Mouse (Mus musculus): ENCODE data around the gene Klf11. TPM values are rescaled to one million over a fixed set of nuclear protein-coding genes. Genes with fewer than 3 reads are reported as not detected.
A peak's percentile ranks its signal among the peaks of the same experiment; 100 is the strongest.

The Klf11 gene
- total and polyA plus RNA-seq, 3 experiments: 7.2 to 9.2 (median 7.3) TPM

- H3K36me3 ChIP-seq (replicated peaks in 1 of 2; ENCODE audit: control insufficient read depth in 1 of 2, insufficient read depth in 1 of 2, low read length in 1 of 2): no peaks in the 10 kb centered on the region
- H3K4me1 ChIP-seq (ENCODE audit: control insufficient read depth in 1 of 2, insufficient read depth in 2 of 2): no peaks in the 10 kb centered on the region
- no peak overlapping the region for H3K27ac ChIP-seq (ENCODE audit: insufficient read depth, low read depth)
- H3K27me3 ChIP-seq (replicated peaks): no peaks in the 10 kb centered on the region
- H3K9me3 ChIP-seq (replicated peaks; ENCODE audit: low read length): no peaks in the 10 kb centered on the region
- no peak for TF ChIP-seq MEF2A (IDR thresholded peaks at IDR 0.05; ENCODE audit: borderline replicate concordance, low read depth, low read length)
- no peak for TF ChIP-seq ELF1 (IDR thresholded peaks at IDR 0.05; ENCODE audit: low read depth, low read length)
- no peak for TF ChIP-seq ZKSCAN1 (IDR thresholded peaks at IDR 0.05; ENCODE audit: borderline replicate concordance, low read depth, low read length)
- no peak for DNase-seq (ENCODE audit: extremely low read depth)
- no peak overlapping the region for H3K4me3 ChIP-seq (replicated peaks in 1 of 3; ENCODE audit: low read depth in 2 of 3, low read length in 2 of 3, poor library complexity in 1 of 3)
- no peak overlapping the region for H3K4me2 ChIP-seq (ENCODE audit: insufficient read depth, low read depth, poor library complexity, severe bottlenecking)
- H3K79me2 ChIP-seq (replicated peaks; ENCODE audit: control insufficient read depth, extremely low read depth, insufficient read depth, poor library complexity, severe bottlenecking): no peaks in the 10 kb centered on the region
- in situ Hi-C loops (cut with MboI; ENCODE audit: low pct_ligation_motif_present, low pct_unique_long_range_greater_than_20kb, low sequenced_read_pairs): no loop called here
- dilution Hi-C loops (cut with MboI; ENCODE audit: extremely low pct_ligation_motif_present, extremely low pct_unique_long_range_greater_than_20kb, low sequenced_read_pairs): no loop called here
- no peak overlapping the region for H3K9ac ChIP-seq (ENCODE audit: insufficient read depth, low read depth)
Measured at GRCm38 (mm10) chr12:24690351-24690750, 39.3 kb downstream of the Klf11 start.

GRCm38 (mm10) chr12:24696500-24697483 is 45.7 kb downstream of the Klf11 start:
- in situ Hi-C loops (cut with MboI; ENCODE audit: low pct_ligation_motif_present, low pct_unique_long_range_greater_than_20kb, low sequenced_read_pairs): loop anchor here (5.0 kb wide), 2 partner anchors 94 to 219 kb away; no protein-coding TSS in a partner anchor
- peaks cover 3 to 9% of the 10 kb centered on the region in 2 experiments; a peak in 3 of 4 replicates for H3K4me1 ChIP-seq (ENCODE audit: control insufficient read depth in 1 of 2, insufficient read depth in 2 of 2)
- H3K4me2 ChIP-seq (ENCODE audit: insufficient read depth, low read depth, poor library complexity, severe bottlenecking): peak overlapping the region; percentile 27; the same call in 1 of the 2 replicates
- dilution Hi-C loops (cut with MboI; ENCODE audit: extremely low pct_ligation_motif_present, extremely low pct_unique_long_range_greater_than_20kb, low sequenced_read_pairs): no loop called here
- TF ChIP-seq CTCF (conservative IDR thresholded peaks at IDR 0.05 in 1 of 2, IDR thresholded peaks at IDR 0.05 in 1 of 2; ENCODE audit: low read depth in 2 of 2, low read length in 2 of 2): peak; percentile 43 to 97
- TF ChIP-seq USF1 (IDR thresholded peaks at IDR 0.05; ENCODE audit: low read depth, low read length): no peak
- no peak for TF ChIP-seq ZKSCAN1 (IDR thresholded peaks at IDR 0.05; ENCODE audit: borderline replicate concordance, low read depth, low read length)
- TF ChIP-seq RAD21 (IDR thresholded peaks at IDR 0.05; ENCODE audit: low read depth, low read length): peak; percentile 92
- no peak for TF ChIP-seq MYC (IDR thresholded peaks at IDR 0.05; ENCODE audit: low read depth, low read length)
- TF ChIP-seq ZNF384 (IDR thresholded peaks at IDR 0.05; ENCODE audit: low read depth, low read length): no peak
- TF ChIP-seq TBP (conservative IDR thresholded peaks at IDR 0.05; ENCODE audit: low read depth, low read length): no peak
- no peak for TF ChIP-seq JUN (IDR thresholded peaks at IDR 0.05; ENCODE audit: insufficient read depth, low read depth, low read length)
- TF ChIP-seq GABPA (IDR thresholded peaks at IDR 0.05; ENCODE audit: insufficient replicate concordance, low read depth, low read length): no peak
- TF ChIP-seq KAT2A (IDR thresholded peaks at IDR 0.05; ENCODE audit: insufficient replicate concordance, low read length): no peak
- no peak for TF ChIP-seq ETS1 (conservative IDR thresholded peaks at IDR 0.05; ENCODE audit: low read depth, low read length)
- no peak for TF ChIP-seq NRF1 (IDR thresholded peaks at IDR 0.05; ENCODE audit: low read depth, low read length)
- no peak for TF ChIP-seq E2F4 (IDR thresholded peaks at IDR 0.05; ENCODE audit: insufficient replicate concordance, low read depth, low read length)
- no peak for TF ChIP-seq POLR2AphosphoS2 (IDR thresholded peaks at IDR 0.05; ENCODE audit: low read depth, low read length)
- TF ChIP-seq CHD2 (IDR thresholded peaks at IDR 0.05; ENCODE audit: low read length): no peak
- TF ChIP-seq SMC3 (IDR thresholded peaks at IDR 0.05; ENCODE audit: low read depth, low read length): peak; percentile 94
- no peak for TF ChIP-seq MEF2A (IDR thresholded peaks at IDR 0.05; ENCODE audit: borderline replicate concordance, low read depth, low read length)
- peak; percentile 84 for TF ChIP-seq ZC3H11A (IDR thresholded peaks at IDR 0.05; ENCODE audit: low read depth, low read length)
- H3K27ac ChIP-seq (ENCODE audit: insufficient read depth, low read depth): no peak overlapping the region
- no peaks in the 10 kb centered on the region for H3K79me2 ChIP-seq (replicated peaks; ENCODE audit: control insufficient read depth, extremely low read depth, insufficient read depth, poor library complexity, severe bottlenecking)
- H3K9ac ChIP-seq (ENCODE audit: insufficient read depth, low read depth): no peak overlapping the region
- H3K4me3 ChIP-seq (replicated peaks in 1 of 3; ENCODE audit: low read depth in 2 of 3, low read length in 2 of 3, poor library complexity in 1 of 3): peak overlapping the region in 1 of 3 experiments; percentile 10
- DNase-seq (ENCODE audit: extremely low read depth): peak; percentile 81
- no peaks in the 10 kb centered on the region for H3K9me3 ChIP-seq (replicated peaks; ENCODE audit: low read length)
- H3K36me3 ChIP-seq (replicated peaks in 1 of 2; ENCODE audit: control insufficient read depth in 1 of 2, insufficient read depth in 1 of 2, low read length in 1 of 2): no peaks in the 10 kb centered on the region
- no peaks in the 10 kb centered on the region for H3K27me3 ChIP-seq (replicated peaks)
